Mouse (Mus musculus): Measurements from ENCODE around the gene Nptx1. TPM values are rescaled to one million over a fixed set of nuclear protein-coding genes. Genes with fewer than 3 reads are reported as not detected.

The Nptx1 gene
- polyA plus RNA-seq, 1 experiment from 2014 or later: 10.2 TPM

GRCm38 (mm10) chr11:119548741-119549370 lies 1.3 kb upstream of the Nptx1 start:
- Histone ChIP-seq H3K9me3 (no peaks in the 10 kb centered on the region), H3K36me3 (no peaks in the 10 kb centered on the region), H3K27ac (replicated peaks) (no peak overlapping the region), H3K4me2 (replicated peaks) (peak overlapping the region; percentile 83), H3K9ac (replicated peaks) (peak overlapping the region; percentile 66), H3K4me1 (peaks cover 82% of the 10 kb centered on the region), H3K27me3 (peaks cover 29% of the 10 kb centered on the region), H3K4me3 (peak overlapping the region; percentile 54)
- no peak for ATAC-seq (replicated peaks)
- WGBS: under 1% methylated on average over 36 of the region's 37 CpGs

DNA sequence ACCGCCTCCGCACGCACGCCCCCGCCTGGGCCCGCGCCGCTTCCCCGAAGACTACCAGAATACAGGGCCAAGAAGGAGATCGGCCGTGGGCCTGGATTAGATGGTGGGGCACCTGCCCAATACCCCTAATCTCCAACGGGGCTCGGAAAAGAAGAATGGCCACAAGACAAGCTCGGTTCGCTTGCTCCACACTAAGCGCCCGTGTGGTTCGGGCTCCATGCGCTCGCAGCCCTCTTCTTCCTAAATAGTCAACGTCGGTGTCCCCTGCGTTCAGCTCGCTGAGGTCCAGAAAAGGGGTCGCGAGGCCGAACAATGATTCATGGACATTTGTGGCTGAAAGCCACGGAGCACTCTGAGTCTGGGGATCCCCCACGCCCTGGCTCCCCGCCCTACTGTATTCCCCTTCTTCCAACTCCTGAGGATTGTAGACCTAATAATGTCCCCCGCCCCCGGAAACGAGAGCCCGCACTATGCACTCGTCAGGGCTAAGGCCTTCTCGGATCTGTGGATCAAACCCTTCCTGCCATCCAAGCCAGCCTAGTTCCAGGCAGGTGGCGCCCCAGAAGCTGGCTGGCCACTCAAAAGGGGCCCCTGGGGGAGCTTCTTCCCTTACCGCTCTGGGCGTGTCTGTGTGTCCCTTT lies 518 bp upstream of the Nptx1 start:
- Histone ChIP-seq H3K36me3 (no peaks in the 10 kb centered on the region), H3K4me1 (peaks cover 84% of the 10 kb centered on the region), H3K27ac (replicated peaks) (peak overlapping the region; percentile 27; the same call in 1 of the 2 replicates), H3K4me3 (peak overlapping the region; percentile 54), H3K9ac (replicated peaks) (peak overlapping the region; percentile 66), H3K4me2 (replicated peaks) (peak overlapping the region; percentile 83), H3K9me3 (no peaks in the 10 kb centered on the region), H3K27me3 (peaks cover 29% of the 10 kb centered on the region)
- under 1% methylated on average over 39 of the region's 39 CpGs for WGBS
- ATAC-seq (replicated peaks): 0 out of 2 replicates have a peak, but pooled peaks have one; percentile 2

DNA sequence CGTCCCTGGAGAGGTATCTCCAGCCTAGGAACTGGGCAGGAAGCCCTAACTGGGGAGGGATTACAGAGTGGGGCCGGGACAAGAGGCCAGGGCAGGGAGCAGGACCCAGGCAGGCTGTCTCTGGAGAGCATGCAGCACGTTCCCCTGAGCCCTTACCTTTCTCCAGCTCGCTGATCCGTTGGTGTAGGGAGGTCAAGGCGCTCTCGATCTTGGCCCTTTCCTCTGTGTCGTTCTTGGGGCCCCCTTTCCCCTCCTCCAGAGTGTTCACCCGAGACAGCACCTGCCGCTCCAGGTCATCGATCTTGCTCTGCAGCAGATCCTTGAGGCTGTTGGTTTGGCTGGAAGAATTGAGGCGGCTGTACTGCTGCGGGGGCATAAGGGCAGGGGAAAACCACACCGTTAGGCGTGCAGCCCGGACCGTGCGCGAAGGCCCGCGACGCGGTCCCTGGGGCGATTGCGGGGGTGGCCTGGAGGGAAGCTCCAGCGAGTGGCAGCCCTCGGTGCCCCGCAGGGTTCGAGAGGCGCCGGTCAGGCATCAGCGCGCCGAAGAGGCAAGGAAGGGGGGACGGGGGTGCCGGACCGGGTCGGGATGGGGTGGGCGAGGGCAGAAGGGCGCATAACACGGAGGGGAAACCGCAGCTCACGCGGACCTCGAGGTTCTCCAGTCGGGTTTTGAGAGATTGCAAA lies 914 bp downstream of the Nptx1 start:
- no peak for ATAC-seq (replicated peaks)
- Histone ChIP-seq H3K4me3 (peak overlapping the region; percentile 54), H3K9me3 (no peaks in the 10 kb centered on the region), H3K36me3 (no peaks in the 10 kb centered on the region), H3K27ac (replicated peaks) (no peak overlapping the region), H3K4me1 (peaks cover 72% of the 10 kb centered on the region), H3K27me3 (peaks cover 33% of the 10 kb centered on the region), H3K9ac (replicated peaks) (peak overlapping the region; percentile 66), H3K4me2 (replicated peaks) (peak overlapping the region; percentile 83)
- WGBS: 1% methylated on average over 46 of the region's 46 CpGs

- Histone ChIP-seq H3K9me3 (no peaks in the 10 kb centered on the region), H3K4me1 (peaks cover 65% of the 10 kb centered on the region)
Observed at GRCm38 (mm10) chr11:119545741-119546495, 1.6 kb downstream of the Nptx1 start.

GRCm38 (mm10) chr11:119545281-119545680 lies 2.3 kb downstream of the Nptx1 start:
- Histone ChIP-seq H3K27me3 (peaks cover 36% of the 10 kb centered on the region), H3K36me3 (no peaks in the 10 kb centered on the region), H3K9ac (replicated peaks) (no peak overlapping the region), H3K4me2 (replicated peaks) (peak overlapping the region; percentile 83), H3K27ac (replicated peaks) (no peak overlapping the region), H3K9me3 (no peaks in the 10 kb centered on the region), H3K4me3 (peak overlapping the region; percentile 54), H3K4me1 (peaks cover 63% of the 10 kb centered on the region)
- ATAC-seq (replicated peaks): no peak
- WGBS: 49% methylated on average over 3 of the region's 3 CpGs

More at GRCm38 (mm10) chr11:119545741-119546495, 1.6 kb downstream of the Nptx1 start:
- 9% methylated on average over 10 of the region's 10 CpGs for WGBS
- ATAC-seq (replicated peaks): no peak
- Histone ChIP-seq H3K4me2 (replicated peaks) (peak overlapping the region; percentile 83), H3K4me3 (peak overlapping the region; percentile 54), H3K27ac (replicated peaks) (no peak overlapping the region), H3K36me3 (no peaks in the 10 kb centered on the region), H3K27me3 (peaks cover 39% of the 10 kb centered on the region), H3K9ac (replicated peaks) (peak overlapping the region; percentile 66)

DNA sequence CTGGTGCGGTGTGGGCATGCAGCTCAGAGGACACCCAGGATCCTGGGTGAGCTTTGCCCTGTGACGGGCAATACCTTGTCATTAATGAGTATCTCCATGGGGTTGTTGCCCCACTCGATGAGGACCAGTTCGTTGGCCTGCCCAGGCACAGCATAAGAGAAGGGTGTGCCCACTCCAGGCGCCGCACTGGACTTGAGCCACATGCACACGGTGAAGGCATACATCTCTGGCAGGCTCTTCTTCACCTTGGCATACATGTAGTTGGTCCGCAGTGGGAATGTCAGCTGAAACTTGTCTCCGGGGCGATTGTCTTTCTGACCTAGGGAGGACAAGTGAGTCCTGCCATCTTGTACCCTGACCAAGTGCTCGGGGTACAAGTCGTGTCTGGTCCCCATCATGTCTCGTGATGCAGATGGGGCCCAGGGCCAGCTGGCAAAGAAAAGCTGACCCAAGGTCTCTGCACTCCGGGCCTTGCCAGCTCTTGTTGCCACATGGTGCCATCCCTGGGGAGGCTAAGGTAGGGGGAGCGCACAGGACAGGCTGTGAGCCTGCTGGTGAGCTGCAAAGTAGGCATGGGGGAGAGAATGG lies 2.9 kb downstream of the Nptx1 start:
- peaks cover 66% of the 10 kb centered on the region for H3K4me1 ChIP-seq
- WGBS: 84% methylated on average over 15 of the region's 15 CpGs

GRCm38 (mm10) chr11:119543816-119544517 lies 3.6 kb downstream of the Nptx1 start:
- H3K27me3 ChIP-seq: peaks cover 27% of the 10 kb centered on the region
- no peak overlapping the region for H3K4me3 ChIP-seq
- H3K4me1 ChIP-seq: peaks cover 60% of the 10 kb centered on the region
- H3K9ac ChIP-seq (replicated peaks): no peak overlapping the region; the same call in 1 of the 2 replicates
- peak overlapping the region; percentile 7 for H3K4me2 ChIP-seq (replicated peaks)
- 67% methylated on average over 16 of the region's 16 CpGs for WGBS
- ATAC-seq (replicated peaks): no peak
- no peaks in the 10 kb centered on the region for H3K36me3 ChIP-seq
- no peak overlapping the region for H3K27ac ChIP-seq (replicated peaks)
- H3K9me3 ChIP-seq: no peaks in the 10 kb centered on the region

More for the DNA sequence above, 2.9 kb downstream of the Nptx1 start:
- Histone ChIP-seq H3K27ac (replicated peaks) (no peak overlapping the region), H3K9ac (replicated peaks) (peak overlapping the region; percentile 5; the same call in 1 of the 2 replicates), H3K27me3 (peaks cover 32% of the 10 kb centered on the region), H3K9me3 (no peaks in the 10 kb centered on the region), H3K4me3 (no peak overlapping the region), H3K4me2 (replicated peaks) (peak overlapping the region; percentile 83; the same call in 1 of the 2 replicates), H3K36me3 (no peaks in the 10 kb centered on the region)
- ATAC-seq (replicated peaks): no peak

DNA sequence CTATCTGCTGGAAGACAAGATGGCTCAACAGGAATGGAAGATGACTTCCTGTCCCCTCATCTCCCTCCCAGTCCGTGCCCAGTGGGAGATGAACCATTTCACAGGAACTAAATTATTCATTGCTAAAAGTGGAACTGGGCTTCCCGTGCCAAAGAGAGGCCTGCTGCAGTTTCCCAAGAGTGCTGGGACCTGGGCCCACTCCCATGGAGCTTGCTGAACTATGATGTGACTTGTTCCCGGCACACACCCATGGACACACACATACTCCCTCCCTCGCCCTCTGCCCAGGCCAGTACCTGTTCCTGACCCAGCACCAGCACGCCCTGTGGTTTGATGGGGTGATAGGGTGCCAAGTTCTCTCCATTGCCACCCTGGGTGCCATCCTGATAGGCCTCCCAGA lies 4.7 kb downstream of the Nptx1 start:
- H3K4me1 ChIP-seq: peaks cover 53% of the 10 kb centered on the region
- no peak overlapping the region for H3K9ac ChIP-seq (replicated peaks)
- no peaks in the 10 kb centered on the region for H3K9me3 ChIP-seq
- no peaks in the 10 kb centered on the region for H3K36me3 ChIP-seq
- no peak overlapping the region for H3K27ac ChIP-seq (replicated peaks)
- peaks cover 19% of the 10 kb centered on the region for H3K27me3 ChIP-seq
- no peak overlapping the region for H3K4me2 ChIP-seq (replicated peaks)
- 72% methylated on average over 5 of the region's 5 CpGs for WGBS
- ATAC-seq (replicated peaks): no peak
- H3K4me3 ChIP-seq: no peak overlapping the region

DNA sequence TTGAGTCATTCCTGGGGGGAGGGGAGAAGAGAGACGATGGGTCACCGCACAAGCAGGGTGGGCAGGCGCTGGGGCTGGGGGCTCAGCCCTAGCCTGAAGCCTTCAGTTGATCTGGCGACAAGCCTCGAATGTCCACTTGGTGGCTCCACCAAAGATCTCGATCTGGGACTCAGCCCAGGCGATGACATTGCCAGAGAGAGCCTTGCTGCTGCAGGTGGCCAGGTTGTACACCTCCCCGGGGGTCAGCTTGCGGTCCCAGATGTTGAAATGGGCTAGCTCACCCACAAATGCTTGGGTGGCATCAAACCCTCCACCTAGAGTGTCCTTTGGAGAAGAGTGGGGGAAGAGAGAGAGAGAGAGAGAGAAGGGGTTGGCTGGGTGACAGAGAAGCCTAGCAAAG lies 5.2 kb downstream of the Nptx1 start:
- Histone ChIP-seq H3K27me3 (peaks cover 19% of the 10 kb centered on the region), H3K9ac (replicated peaks) (no peak overlapping the region), H3K36me3 (no peaks in the 10 kb centered on the region), H3K4me2 (replicated peaks) (no peak overlapping the region), H3K4me3 (no peak overlapping the region), H3K9me3 (no peaks in the 10 kb centered on the region), H3K4me1 (peaks cover 53% of the 10 kb centered on the region), H3K27ac (replicated peaks) (no peak overlapping the region)
- 58% methylated on average over 9 of the region's 9 CpGs for WGBS
- no peak for ATAC-seq (replicated peaks)

GRCm38 (mm10) chr11:119541082-119541481 lies 6.5 kb downstream of the Nptx1 start:
- H3K36me3 ChIP-seq: no peaks in the 10 kb centered on the region
- peaks cover 11% of the 10 kb centered on the region for H3K27me3 ChIP-seq
- H3K4me2 ChIP-seq (replicated peaks): no peak overlapping the region
- H3K9me3 ChIP-seq: no peaks in the 10 kb centered on the region
- H3K4me3 ChIP-seq: no peak overlapping the region
- WGBS: 76% methylated on average over 9 of the region's 9 CpGs
- ATAC-seq (replicated peaks): no peak
- H3K4me1 ChIP-seq: peaks cover 41% of the 10 kb centered on the region
- H3K27ac ChIP-seq (replicated peaks): no peak overlapping the region
- H3K9ac ChIP-seq (replicated peaks): no peak overlapping the region

DNA sequence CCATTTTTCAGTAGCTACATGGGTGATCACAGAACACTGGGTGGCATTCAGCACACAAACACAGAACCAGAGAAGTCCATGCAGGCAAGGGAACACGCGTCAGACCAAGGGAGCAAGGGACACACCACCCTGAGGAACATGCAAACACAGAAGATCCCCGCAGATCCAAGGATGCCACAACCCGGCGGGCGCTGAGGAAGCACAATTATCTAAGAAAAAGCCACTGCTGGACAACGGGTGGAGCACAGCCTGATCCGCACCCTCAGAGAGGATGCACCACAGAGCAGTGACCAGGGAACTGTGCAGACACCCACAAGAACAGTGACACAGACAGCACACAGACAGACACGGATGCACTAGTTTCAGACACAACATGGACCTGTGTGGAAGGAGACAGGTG lies 7.0 kb downstream of the Nptx1 start:
- H3K9me3 ChIP-seq: no peaks in the 10 kb centered on the region
- H3K36me3 ChIP-seq: no peaks in the 10 kb centered on the region
- H3K27me3 ChIP-seq: peaks cover 11% of the 10 kb centered on the region
- H3K4me1 ChIP-seq: peaks cover 35% of the 10 kb centered on the region
- no peak overlapping the region for H3K27ac ChIP-seq (replicated peaks)
- H3K9ac ChIP-seq (replicated peaks): no peak overlapping the region
- no peak for ATAC-seq (replicated peaks)
- H3K4me3 ChIP-seq: no peak overlapping the region
- 76% methylated on average over 9 of the region's 9 CpGs for WGBS
- H3K4me2 ChIP-seq (replicated peaks): no peak overlapping the region
